Mouse (Mus musculus): ENCODE measurements around the gene Lamb3. TPM values are rescaled to one million over a fixed set of nuclear protein-coding genes. Genes with fewer than 3 reads are reported as not detected.

Gene Lamb3
- polyA plus RNA-seq, 1 experiment from 2014 or later = 0.38 TPM

- H3K4me2 ChIP-seq (replicated peaks) = no peak overlapping the region
- no peaks in the 10 kb centered on the region for H3K9me3 ChIP-seq
- H3K36me3 ChIP-seq = no peaks in the 10 kb centered on the region
- 84% methylated on average over 7 of the region's 7 CpGs for WGBS
- H3K27me3 ChIP-seq (replicated peaks) = no peaks in the 10 kb centered on the region
- no peak overlapping the region for H3K9ac ChIP-seq
- H3K4me1 ChIP-seq = peaks cover 11% of the 10 kb centered on the region; the same call in 1 of the 2 replicates
- 0 out of 2 replicates have a peak, but pooled peaks have one; percentile 8 for ATAC-seq (ENCODE audit: low FRiP score, low read depth)
- no peak overlapping the region for H3K4me3 ChIP-seq
- no peak overlapping the region for H3K27ac ChIP-seq
Observed at GRCm38 (mm10) chr1:193330626-193331025, 123.1 kb downstream of the Lamb3 start.

- 91% methylated on average over 13 of the region's 13 CpGs for WGBS
- ATAC-seq (ENCODE audit: low FRiP score, low read depth) = no peak
- no peak overlapping the region for H3K4me2 ChIP-seq (replicated peaks)
- no peak overlapping the region for H3K27ac ChIP-seq
- peaks cover 11% of the 10 kb centered on the region; the same call in 1 of the 2 replicates for H3K4me1 ChIP-seq
- H3K27me3 ChIP-seq (replicated peaks) = no peaks in the 10 kb centered on the region
- no peak overlapping the region for H3K4me3 ChIP-seq
- H3K36me3 ChIP-seq = no peaks in the 10 kb centered on the region
- H3K9ac ChIP-seq = no peak overlapping the region
- H3K9me3 ChIP-seq = no peaks in the 10 kb centered on the region
Observed at GRCm38 (mm10) chr1:193332018-193332417, 124.5 kb downstream of the Lamb3 start.

- no peaks in the 10 kb centered on the region for H3K36me3 ChIP-seq
- H3K9ac ChIP-seq = no peak overlapping the region
- no peak overlapping the region for H3K27ac ChIP-seq
- 89% methylated on average over 1 of the region's 1 CpGs for WGBS
- peaks cover 11% of the 10 kb centered on the region; the same call in 1 of the 2 replicates for H3K4me1 ChIP-seq
- H3K27me3 ChIP-seq (replicated peaks) = no peaks in the 10 kb centered on the region
- no peak overlapping the region for H3K4me2 ChIP-seq (replicated peaks)
- H3K9me3 ChIP-seq = no peaks in the 10 kb centered on the region
- no peak for ATAC-seq (ENCODE audit: low FRiP score, low read depth)
- no peak overlapping the region for H3K4me3 ChIP-seq
Observed at GRCm38 (mm10) chr1:193332671-193333070, 125.2 kb downstream of the Lamb3 start.

- WGBS = 75% methylated on average over 3 of the region's 3 CpGs
- no peak overlapping the region for H3K27ac ChIP-seq
- no peaks in the 10 kb centered on the region for H3K9me3 ChIP-seq
- no peak for ATAC-seq (ENCODE audit: low FRiP score, low read depth)
- H3K9ac ChIP-seq = no peak overlapping the region
- H3K36me3 ChIP-seq = no peaks in the 10 kb centered on the region
- no peak overlapping the region for H3K4me2 ChIP-seq (replicated peaks)
- no peak overlapping the region for H3K4me3 ChIP-seq
- H3K27me3 ChIP-seq (replicated peaks) = no peaks in the 10 kb centered on the region
- H3K4me1 ChIP-seq = peaks cover 11% of the 10 kb centered on the region; the same call in 1 of the 2 replicates
Observed at GRCm38 (mm10) chr1:193333776-193334175, 126.3 kb downstream of the Lamb3 start.

GRCm38 (mm10) chr1:193334546-193334945 lies 127.0 kb downstream of the Lamb3 start:
- 80% methylated on average over 6 of the region's 6 CpGs for WGBS
- Histone ChIP-seq H3K4me2 (replicated peaks) (no peak overlapping the region), H3K9me3 (no peaks in the 10 kb centered on the region), H3K4me1 (peaks cover 11% of the 10 kb centered on the region; the same call in 1 of the 2 replicates), H3K27me3 (replicated peaks) (no peaks in the 10 kb centered on the region), H3K36me3 (no peaks in the 10 kb centered on the region), H3K27ac (no peak overlapping the region), H3K4me3 (no peak overlapping the region), H3K9ac (no peak overlapping the region)
- no peak for ATAC-seq (ENCODE audit: low FRiP score, low read depth)

GRCm38 (mm10) chr1:193336122-193337017 lies 128.9 kb downstream of the Lamb3 start:
- H3K36me3 ChIP-seq = no peaks in the 10 kb centered on the region
- no peak for ATAC-seq (ENCODE audit: low FRiP score, low read depth)
- no peak overlapping the region for H3K9ac ChIP-seq
- 82% methylated on average over 7 of the region's 7 CpGs for WGBS
- H3K4me3 ChIP-seq = no peak overlapping the region
- H3K27ac ChIP-seq = no peak overlapping the region
- H3K4me2 ChIP-seq (replicated peaks) = no peak overlapping the region
- H3K9me3 ChIP-seq = no peaks in the 10 kb centered on the region
- H3K27me3 ChIP-seq (replicated peaks) = no peaks in the 10 kb centered on the region
- peaks cover 6% of the 10 kb centered on the region; the same call in 1 of the 2 replicates for H3K4me1 ChIP-seq

GRCm38 (mm10) chr1:193337018-193337321 lies 129.5 kb downstream of the Lamb3 start:
- 81% methylated on average over 9 of the region's 9 CpGs for WGBS
- Histone ChIP-seq H3K27me3 (replicated peaks) (no peaks in the 10 kb centered on the region), H3K9me3 (no peaks in the 10 kb centered on the region), H3K36me3 (no peaks in the 10 kb centered on the region), H3K27ac (no peak overlapping the region), H3K4me3 (no peak overlapping the region), H3K9ac (no peak overlapping the region), H3K4me2 (replicated peaks) (no peak overlapping the region), H3K4me1 (peaks cover 6% of the 10 kb centered on the region; the same call in 1 of the 2 replicates)
- ATAC-seq (ENCODE audit: low FRiP score, low read depth) = no peak

- no peak overlapping the region for H3K4me3 ChIP-seq
- no peaks in the 10 kb centered on the region for H3K9me3 ChIP-seq
- no peak for ATAC-seq (ENCODE audit: low FRiP score, low read depth)
- peaks cover 6% of the 10 kb centered on the region; the same call in 1 of the 2 replicates for H3K4me1 ChIP-seq
- no peaks in the 10 kb centered on the region for H3K27me3 ChIP-seq (replicated peaks)
- 61% methylated on average over 4 of the region's 4 CpGs for WGBS
- H3K27ac ChIP-seq = no peak overlapping the region
- H3K9ac ChIP-seq = no peak overlapping the region
- no peak overlapping the region for H3K4me2 ChIP-seq (replicated peaks)
- H3K36me3 ChIP-seq = no peaks in the 10 kb centered on the region
Observed at GRCm38 (mm10) chr1:193337787-193338310, 130.3 kb downstream of the Lamb3 start.

- H3K9ac ChIP-seq = no peak overlapping the region
- ATAC-seq (ENCODE audit: low FRiP score, low read depth) = no peak
Observed at GRCm38 (mm10) chr1:193338363-193338995, 131.0 kb downstream of the Lamb3 start.

GRCm38 (mm10) chr1:193342198-193342946 lies 134.9 kb downstream of the Lamb3 start:
- Histone ChIP-seq H3K4me3 (no peak overlapping the region), H3K4me1 (no peaks in the 10 kb centered on the region; the same call in 1 of the 2 replicates), H3K9me3 (no peaks in the 10 kb centered on the region), H3K27me3 (replicated peaks) (no peaks in the 10 kb centered on the region), H3K9ac (no peak overlapping the region), H3K4me2 (replicated peaks) (no peak overlapping the region), H3K27ac (no peak overlapping the region), H3K36me3 (no peaks in the 10 kb centered on the region)
- no peak for ATAC-seq (ENCODE audit: low FRiP score, low read depth)
- 88% methylated on average over 5 of the region's 5 CpGs for WGBS

More at GRCm38 (mm10) chr1:193338363-193338995, 131.0 kb downstream of the Lamb3 start:
- no peaks in the 10 kb centered on the region for H3K36me3 ChIP-seq
- no peak overlapping the region for H3K4me3 ChIP-seq
- H3K9me3 ChIP-seq = no peaks in the 10 kb centered on the region
- no peak overlapping the region for H3K4me2 ChIP-seq (replicated peaks)
- H3K27ac ChIP-seq = no peak overlapping the region
- 83% methylated on average over 9 of the region's 9 CpGs for WGBS
- no peaks in the 10 kb centered on the region for H3K27me3 ChIP-seq (replicated peaks)
- peaks cover 6% of the 10 kb centered on the region; the same call in 1 of the 2 replicates for H3K4me1 ChIP-seq

GRCm38 (mm10) chr1:193343853-193344252 lies 136.4 kb downstream of the Lamb3 start:
- Histone ChIP-seq H3K9ac (no peak overlapping the region), H3K4me2 (replicated peaks) (no peak overlapping the region), H3K27ac (no peak overlapping the region), H3K9me3 (no peaks in the 10 kb centered on the region), H3K4me1 (no peaks in the 10 kb centered on the region; the same call in 1 of the 2 replicates), H3K4me3 (no peak overlapping the region), H3K27me3 (replicated peaks) (no peaks in the 10 kb centered on the region), H3K36me3 (peaks cover 3% of the 10 kb centered on the region; the same call in 1 of the 2 replicates)
- no peak for ATAC-seq (ENCODE audit: low FRiP score, low read depth)
- WGBS = 73% methylated on average over 4 of the region's 4 CpGs
